Mouse (Mus musculus): ENCODE results near the gene Dgke. TPM values are rescaled to one million over a fixed set of nuclear protein-coding genes. Genes with fewer than 3 reads are reported as not detected.
A peak's percentile ranks its signal among the peaks of the same experiment; 100 is the strongest.
"Not testable (repeated sequence)": the region's sequence is repeated elsewhere in the genome, so short reads cannot be mapped to it uniquely, and the experiment has no call there.

The Dgke gene
- polyA plus RNA-seq, 1 experiment = 3.4 TPM

GRCm38 (mm10) chr11:89043046-89043445, 23.6 kb downstream of the Dgke start:
- Histone ChIP-seq H3K27ac (ENCODE audit: insufficient read depth, low read depth, low read length) (no peak overlapping the region), H3K4me3 (ENCODE audit: insufficient read depth, low read length) (no peak overlapping the region)
- TF ChIP-seq CTCF (IDR thresholded peaks at IDR 0.05; ENCODE audit: low read depth, low read length) (no peak), POLR2A (IDR thresholded peaks at IDR 0.05; ENCODE audit: borderline replicate concordance, low read depth, low read length) (no peak)

GRCm38 (mm10) chr11:89041073-89041472, 25.6 kb downstream of the Dgke start:
- H3K4me3 ChIP-seq (ENCODE audit: insufficient read depth, low read length); H3K4me1 ChIP-seq (ENCODE audit: control insufficient read depth, insufficient read depth, low read length); H3K27ac ChIP-seq (ENCODE audit: insufficient read depth, low read depth, low read length): not testable (repeated sequence)

More at GRCm38 (mm10) chr11:89043046-89043445, 23.6 kb downstream of the Dgke start:
- H3K4me1 ChIP-seq (ENCODE audit: control insufficient read depth, insufficient read depth, low read length) = no peaks in the 10 kb centered on the region

- peak; percentile 98 for TF ChIP-seq CTCF (IDR thresholded peaks at IDR 0.05; ENCODE audit: low read depth, low read length)
- no peak for TF ChIP-seq POLR2A (IDR thresholded peaks at IDR 0.05; ENCODE audit: borderline replicate concordance, low read depth, low read length)
- 0 out of 2 replicates have a peak, but pooled peaks cover 3% of the 10 kb centered on the region for H3K4me1 ChIP-seq (ENCODE audit: control insufficient read depth, insufficient read depth, low read length)
- H3K4me3 ChIP-seq (ENCODE audit: insufficient read depth, low read length) = no peak overlapping the region
- no peak overlapping the region for H3K27ac ChIP-seq (ENCODE audit: insufficient read depth, low read depth, low read length)
These were observed 27.3 kb downstream of the Dgke start for GRCm38 (mm10) chr11:89039325-89039724.

GRCm38 (mm10) chr11:89038496-89038895, 28.2 kb downstream of the Dgke start:
- Histone ChIP-seq H3K27ac (ENCODE audit: insufficient read depth, low read depth, low read length) (no peak overlapping the region), H3K4me3 (ENCODE audit: insufficient read depth, low read length) (no peak overlapping the region), H3K4me1 (ENCODE audit: control insufficient read depth, insufficient read depth, low read length) (0 out of 2 replicates have a peak, but pooled peaks cover 3% of the 10 kb centered on the region)
- TF ChIP-seq CTCF (IDR thresholded peaks at IDR 0.05; ENCODE audit: low read depth, low read length) (no peak), POLR2A (IDR thresholded peaks at IDR 0.05; ENCODE audit: borderline replicate concordance, low read depth, low read length) (no peak)

GRCm38 (mm10) chr11:89035552-89035951, 31.1 kb downstream of the Dgke start:
- no peak overlapping the region for H3K27ac ChIP-seq (ENCODE audit: insufficient read depth, low read depth, low read length)
- H3K4me1 ChIP-seq (ENCODE audit: control insufficient read depth, insufficient read depth, low read length) = peaks cover 10% of the 10 kb centered on the region
- H3K4me3 ChIP-seq (ENCODE audit: insufficient read depth, low read length) = no peak overlapping the region
- TF ChIP-seq POLR2A (IDR thresholded peaks at IDR 0.05; ENCODE audit: borderline replicate concordance, low read depth, low read length) (no peak), CTCF (IDR thresholded peaks at IDR 0.05; ENCODE audit: low read depth, low read length) (no peak)

- no peak overlapping the region for H3K4me3 ChIP-seq (ENCODE audit: insufficient read depth, low read length)
- H3K4me1 ChIP-seq (ENCODE audit: control insufficient read depth, insufficient read depth, low read length) = peaks cover 10% of the 10 kb centered on the region
- TF ChIP-seq CTCF (IDR thresholded peaks at IDR 0.05; ENCODE audit: low read depth, low read length) = no peak
- no peak for TF ChIP-seq POLR2A (IDR thresholded peaks at IDR 0.05; ENCODE audit: borderline replicate concordance, low read depth, low read length)
- H3K27ac ChIP-seq (ENCODE audit: insufficient read depth, low read depth, low read length) = no peak overlapping the region
These were observed 32.1 kb downstream of the Dgke start for GRCm38 (mm10) chr11:89034592-89034991.

GRCm38 (mm10) chr11:89031189-89031588, 35.5 kb downstream of the Dgke start:
- Histone ChIP-seq H3K4me3 (ENCODE audit: insufficient read depth, low read length) (no peak overlapping the region), H3K4me1 (ENCODE audit: control insufficient read depth, insufficient read depth, low read length) (peaks cover 33% of the 10 kb centered on the region), H3K27ac (ENCODE audit: insufficient read depth, low read depth, low read length) (no peak overlapping the region)
- no peak for TF ChIP-seq POLR2A (IDR thresholded peaks at IDR 0.05; ENCODE audit: borderline replicate concordance, low read depth, low read length)

- no peak overlapping the region for H3K27ac ChIP-seq (ENCODE audit: insufficient read depth, low read depth, low read length)
- H3K4me1 ChIP-seq (ENCODE audit: control insufficient read depth, insufficient read depth, low read length) = peaks cover 37% of the 10 kb centered on the region
- H3K4me3 ChIP-seq (ENCODE audit: insufficient read depth, low read length) = no peak overlapping the region
- TF ChIP-seq CTCF (IDR thresholded peaks at IDR 0.05; ENCODE audit: low read depth, low read length) = no peak
- no peak for TF ChIP-seq POLR2A (IDR thresholded peaks at IDR 0.05; ENCODE audit: borderline replicate concordance, low read depth, low read length)
These were observed 36.1 kb downstream of the Dgke start for GRCm38 (mm10) chr11:89030552-89030951.

DNA sequence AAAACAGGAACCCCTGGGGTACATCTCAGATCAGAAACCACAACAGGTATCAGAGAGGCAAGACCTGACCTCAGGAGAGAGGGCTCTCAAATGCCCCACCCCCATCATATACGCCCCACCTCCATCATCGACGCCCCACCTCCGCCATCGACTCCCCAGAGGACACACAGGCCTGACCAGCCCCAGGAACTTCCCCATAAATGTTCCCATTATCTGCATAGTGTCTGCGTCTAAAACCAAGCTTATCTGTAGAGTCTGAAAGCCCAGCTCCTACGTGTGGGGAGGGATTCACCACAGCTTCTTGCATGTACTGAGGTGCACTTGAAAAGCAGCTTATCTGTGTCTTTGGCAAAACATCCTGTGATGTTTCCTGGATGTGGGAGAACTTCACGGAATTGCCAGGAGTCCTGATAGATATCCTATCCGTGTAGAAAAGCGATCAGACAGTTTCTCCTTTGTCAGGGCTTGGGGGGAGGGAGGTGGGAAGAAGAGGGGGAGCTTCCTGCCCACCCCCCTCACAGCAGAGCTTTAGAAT, 37.7 kb downstream of the Dgke start:
- H3K4me3 ChIP-seq (ENCODE audit: insufficient read depth, low read length) = no peak overlapping the region
- peaks cover 45% of the 10 kb centered on the region for H3K4me1 ChIP-seq (ENCODE audit: control insufficient read depth, insufficient read depth, low read length)
- peak overlapping the region; percentile 74 for H3K27ac ChIP-seq (ENCODE audit: insufficient read depth, low read depth, low read length)
- TF ChIP-seq CTCF (IDR thresholded peaks at IDR 0.05; ENCODE audit: low read depth, low read length) (no peak), POLR2A (IDR thresholded peaks at IDR 0.05; ENCODE audit: borderline replicate concordance, low read depth, low read length) (no peak)

DNA sequence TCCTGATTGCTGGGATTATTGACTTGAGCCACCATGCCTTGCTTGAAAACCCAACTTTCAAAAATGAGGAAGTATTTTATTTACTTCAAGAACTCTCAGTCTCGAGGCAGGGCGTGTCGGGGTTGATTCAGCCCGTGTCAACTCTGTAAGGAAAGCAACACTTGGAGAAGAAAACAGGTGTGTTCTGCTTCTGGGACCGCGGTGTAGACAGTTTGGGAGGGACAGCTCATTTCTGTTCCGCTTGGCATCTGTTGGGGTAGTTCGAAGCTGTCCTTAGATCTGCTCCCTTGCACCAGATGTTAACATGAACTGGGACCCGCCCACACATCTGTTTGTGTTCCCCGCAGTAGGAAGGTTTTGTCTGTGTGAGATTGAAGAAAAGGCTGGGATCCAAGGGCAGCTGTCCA, 38.7 kb downstream of the Dgke start:
- Histone ChIP-seq H3K4me3 (ENCODE audit: insufficient read depth, low read length) (peak overlapping the region; percentile 37), H3K27ac (ENCODE audit: insufficient read depth, low read depth, low read length) (peak overlapping the region; percentile 74), H3K4me1 (ENCODE audit: control insufficient read depth, insufficient read depth, low read length) (peaks cover 54% of the 10 kb centered on the region)
- TF ChIP-seq CTCF (IDR thresholded peaks at IDR 0.05; ENCODE audit: low read depth, low read length) = no peak
- no peak for TF ChIP-seq POLR2A (IDR thresholded peaks at IDR 0.05; ENCODE audit: borderline replicate concordance, low read depth, low read length)

- Histone ChIP-seq H3K4me1 (ENCODE audit: control insufficient read depth, insufficient read depth, low read length) (peaks cover 63% of the 10 kb centered on the region), H3K27ac (ENCODE audit: insufficient read depth, low read depth, low read length) (no peak overlapping the region), H3K4me3 (ENCODE audit: insufficient read depth, low read length) (no peak overlapping the region)
- TF ChIP-seq POLR2A (IDR thresholded peaks at IDR 0.05; ENCODE audit: borderline replicate concordance, low read depth, low read length) (no peak), CTCF (IDR thresholded peaks at IDR 0.05; ENCODE audit: low read depth, low read length) (no peak)
These were observed 40.5 kb downstream of the Dgke start for GRCm38 (mm10) chr11:89026117-89026516.

Data from bone marrow macrophage, adult 2 months (primary cell).